Mouse (Mus musculus) CD4-positive helper T cell, adult 2 months (primary cell): Measurements from ENCODE around the gene Isoc2a.
"Not testable (repeated sequence)": the region's sequence is repeated elsewhere in the genome, so short reads cannot be mapped to it uniquely, and the experiment has no call there.

ENCODE experiments used
- DNase-seq: peaks from one replicate; pipeline ENCODE4 v3.0.0-alpha.2; 2012; ENCODE audit warnings: low read depth, missing footprints, low spot score

The Isoc2a gene

DNA sequence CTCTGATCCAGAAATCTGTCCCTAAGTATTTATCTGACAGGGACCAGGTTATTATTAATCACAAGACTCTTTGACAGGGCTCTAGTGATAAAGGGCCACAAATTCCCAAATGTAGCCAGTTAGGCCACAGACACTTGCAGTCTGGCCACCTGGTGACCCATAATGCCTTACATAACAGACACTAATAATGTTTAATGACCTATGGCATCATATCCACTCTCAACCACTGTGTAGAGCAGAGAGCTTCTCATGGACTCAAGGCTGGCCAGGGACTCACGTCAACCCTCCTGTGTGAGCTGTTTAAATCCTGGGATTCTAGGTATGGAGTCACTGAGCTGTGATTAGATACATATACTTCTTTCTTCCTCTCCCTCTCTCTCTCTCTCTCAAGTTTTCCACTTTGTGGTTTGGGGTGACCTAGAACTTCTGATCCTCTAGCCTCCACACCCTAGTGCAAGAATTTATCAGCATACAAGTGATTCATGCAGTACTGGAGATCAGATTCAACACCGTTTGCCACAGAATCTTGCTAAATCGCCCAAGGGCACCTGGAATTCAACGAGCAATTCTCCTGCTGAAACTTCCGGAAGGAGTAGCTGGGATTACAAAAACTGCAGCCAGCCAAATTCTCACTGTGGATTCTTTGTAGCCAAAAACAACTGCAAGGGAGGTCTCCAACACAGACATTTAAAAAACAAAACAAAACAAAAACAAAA, 12.7 kb upstream of the Isoc2a start:
- no peak for DNase-seq

DNA sequence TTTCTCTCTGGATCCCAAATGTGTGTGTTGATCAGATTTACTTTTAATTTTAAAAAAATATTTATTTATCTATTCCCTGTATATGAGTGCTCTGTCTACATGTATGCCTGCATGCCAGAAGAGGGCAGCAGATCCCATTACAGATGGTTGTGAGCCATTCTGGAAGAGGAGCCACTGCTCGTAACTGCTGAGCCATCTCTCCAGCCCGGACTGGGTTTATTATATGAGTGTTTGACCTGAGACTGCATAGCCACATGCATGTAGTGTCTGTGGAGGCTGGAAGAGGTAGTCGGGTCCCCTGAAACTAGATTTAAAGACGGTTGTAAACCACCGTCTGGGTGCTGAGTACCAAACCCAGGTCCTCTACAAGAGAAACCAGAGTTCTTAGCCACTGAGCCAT, 11.9 kb upstream of the Isoc2a start:
- DNase-seq, result peak; percentile 49

DNA sequence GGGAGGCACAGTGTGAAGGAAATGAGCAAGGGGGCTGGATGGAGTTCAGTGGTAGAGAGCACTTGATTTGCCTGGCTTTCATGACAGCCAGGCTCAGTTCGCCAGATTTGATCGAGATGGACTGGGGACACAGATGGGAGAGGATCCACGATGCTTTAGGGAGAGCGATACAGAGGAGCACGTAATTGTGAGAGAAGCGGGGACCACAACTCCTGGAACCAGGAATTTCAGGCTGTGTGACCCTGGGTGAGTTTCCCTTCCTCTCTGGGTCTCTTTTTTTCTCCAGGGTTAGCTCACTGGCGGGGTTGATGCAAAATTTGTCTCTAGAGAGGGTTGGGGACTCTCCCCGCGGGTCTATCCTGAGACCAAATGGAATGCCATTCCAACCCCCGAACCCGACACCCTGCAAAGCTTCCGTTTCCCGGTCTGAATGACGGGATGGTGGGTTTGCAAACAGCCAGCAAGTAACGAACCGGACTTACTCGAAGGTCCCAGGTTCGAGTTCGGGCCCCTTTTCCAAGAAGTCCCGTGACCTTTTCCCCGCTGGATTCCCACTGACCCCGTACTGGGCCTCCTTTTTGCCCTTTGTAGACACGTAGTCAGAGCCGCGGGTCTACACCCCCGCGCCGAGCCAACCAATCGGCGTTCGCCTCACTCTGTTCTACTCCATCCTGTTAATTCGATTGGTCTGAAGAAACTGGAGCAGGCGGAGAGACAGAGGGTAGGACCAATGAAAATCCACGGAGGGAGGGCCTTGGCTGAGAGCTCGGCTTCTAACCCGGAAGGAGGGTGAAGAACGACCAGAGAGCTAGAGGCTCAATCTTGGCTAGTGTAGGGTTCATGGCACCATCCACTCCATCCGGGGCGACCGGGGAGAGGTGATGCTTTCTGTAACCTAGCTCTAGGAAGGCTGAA, 11.1 kb upstream of the Isoc2a start:
- DNase-seq, result peak; percentile 98

DNA sequence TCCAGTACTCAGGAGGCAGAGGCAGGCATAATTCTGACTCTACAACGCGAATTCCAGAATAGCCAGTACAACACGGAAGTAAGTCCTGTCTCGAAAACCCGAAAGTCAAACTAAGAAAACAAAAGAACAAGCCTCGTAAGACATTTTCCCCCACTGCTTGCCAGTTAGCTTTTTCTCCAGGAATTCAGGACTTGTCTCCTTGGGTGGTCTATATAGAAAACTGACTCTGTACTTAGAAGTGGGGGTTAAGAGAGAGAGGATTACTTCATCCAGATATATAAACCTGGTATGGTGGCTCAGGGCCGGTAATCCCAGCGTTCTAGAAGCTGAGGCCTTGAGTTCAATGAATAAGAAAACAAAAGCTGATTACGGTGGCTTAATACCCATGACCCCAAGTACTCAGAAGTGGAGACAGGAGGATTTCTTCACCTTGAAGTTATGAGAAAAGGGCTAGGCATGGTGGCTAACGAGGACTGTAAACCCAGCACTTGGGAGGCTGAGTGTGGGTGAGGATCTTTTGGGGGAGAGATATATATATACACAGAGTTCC, 10.2 kb upstream of the Isoc2a start:
- no peak for DNase-seq

DNA sequence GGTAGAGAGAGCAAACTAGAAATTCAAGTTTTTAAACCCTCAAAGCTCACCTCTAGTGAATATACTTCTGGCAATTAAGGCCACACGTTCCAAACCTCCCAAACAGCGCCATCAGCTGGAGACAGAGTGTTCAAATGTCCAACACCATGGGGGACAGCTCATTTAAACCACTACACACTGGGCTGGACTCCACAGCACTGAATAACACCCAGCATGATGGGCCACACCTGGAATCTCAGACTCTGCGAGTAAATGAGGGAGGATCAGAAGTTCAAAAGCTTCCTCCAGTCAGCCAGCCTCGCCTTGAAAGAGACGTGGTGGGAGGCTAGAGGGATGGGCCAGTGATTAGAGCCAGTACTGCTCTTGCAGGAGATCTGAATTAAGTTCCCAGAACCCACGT, 6.8 kb upstream of the Isoc2a start, which contains the start of gene Isoc2b:
TSS of gene Isoc2b (minus strand) at position 126 of the 400 bp plus-strand sequence.
- no peak for DNase-seq

DNA sequence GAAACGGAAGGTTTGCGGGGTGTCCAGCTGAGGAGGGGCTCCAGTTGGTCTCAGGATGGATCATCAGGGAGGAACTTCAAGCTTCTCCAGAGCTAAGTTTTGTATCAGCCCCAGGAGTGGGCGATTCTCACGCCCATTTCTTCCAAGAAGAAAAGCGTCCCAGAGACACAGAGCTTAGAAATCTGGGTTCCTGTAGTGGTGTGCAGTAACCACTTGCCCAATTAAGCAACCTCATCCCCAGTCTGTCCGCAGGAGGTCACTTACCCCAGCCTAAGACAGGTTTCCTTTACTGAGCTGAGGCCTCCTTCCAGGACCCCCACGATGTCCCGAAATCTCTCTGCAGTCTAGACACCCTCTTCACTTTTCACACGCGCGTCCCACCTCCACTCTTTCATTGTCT, 273 bp downstream of the Isoc2a start:
- DNase-seq, result no peak

DNA sequence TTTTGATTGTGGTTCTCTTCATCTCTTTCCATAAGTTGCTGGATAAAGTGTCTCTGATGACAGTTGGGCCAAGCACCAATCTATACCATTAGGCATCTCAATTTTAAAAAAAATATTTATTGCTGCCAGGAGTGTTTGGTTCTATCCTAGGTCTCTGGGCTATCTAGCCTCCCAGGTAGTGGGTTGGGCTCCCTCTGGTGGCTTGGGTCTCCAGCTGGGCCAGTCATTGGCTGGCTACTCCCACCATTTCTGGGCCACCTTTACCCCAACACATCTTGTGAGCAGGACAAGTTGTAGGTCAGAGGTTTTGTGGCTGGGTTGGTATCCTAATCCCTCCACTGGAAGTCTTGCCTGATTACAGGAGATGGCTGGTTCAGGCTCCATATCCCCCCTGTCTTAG, 1.2 kb downstream of the Isoc2a start:
- DNase-seq, result peak; percentile 50

DNA sequence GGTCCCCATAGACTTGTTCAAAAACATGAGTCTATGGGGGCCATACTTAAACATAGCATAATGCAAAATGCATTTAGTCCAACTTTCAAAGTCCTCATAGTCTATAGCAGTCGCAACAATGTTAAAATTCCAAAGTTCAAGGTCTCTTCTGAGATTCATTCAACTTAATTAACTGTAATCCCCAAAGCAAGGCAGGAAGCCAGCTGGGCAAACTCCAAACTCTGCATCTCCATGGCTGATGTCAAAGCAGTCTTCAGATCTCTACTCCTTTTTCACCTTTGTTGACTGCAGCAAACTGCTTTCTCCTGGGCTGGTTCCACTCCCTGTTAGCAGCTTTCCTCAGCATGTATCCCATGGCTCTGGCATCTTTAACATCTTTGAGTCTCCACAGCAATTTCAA, 2.1 kb downstream of the Isoc2a start:
- DNase-seq, result not testable (repeated sequence)

DNA sequence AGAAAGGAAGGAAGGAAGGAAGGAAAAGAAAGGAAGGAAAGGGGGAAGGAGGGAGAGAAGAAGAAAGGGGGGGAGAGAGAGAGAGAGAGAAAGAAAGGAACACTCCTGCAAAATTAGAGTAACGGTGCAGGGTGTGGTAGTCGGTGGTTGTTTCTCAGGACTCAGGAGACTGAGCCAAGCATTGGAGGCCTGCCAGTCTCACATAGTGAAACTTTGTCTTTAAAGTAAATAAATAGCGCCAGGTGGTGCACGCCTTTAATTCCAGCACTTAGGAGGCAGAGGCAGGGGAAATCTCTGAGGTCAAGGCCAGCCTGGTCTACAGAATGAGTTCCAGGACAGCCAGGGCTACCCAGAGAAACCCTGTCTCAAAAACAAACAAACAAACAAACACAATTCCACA, 9.7 kb downstream of the Isoc2a start:
- DNase-seq, result no peak

DNA sequence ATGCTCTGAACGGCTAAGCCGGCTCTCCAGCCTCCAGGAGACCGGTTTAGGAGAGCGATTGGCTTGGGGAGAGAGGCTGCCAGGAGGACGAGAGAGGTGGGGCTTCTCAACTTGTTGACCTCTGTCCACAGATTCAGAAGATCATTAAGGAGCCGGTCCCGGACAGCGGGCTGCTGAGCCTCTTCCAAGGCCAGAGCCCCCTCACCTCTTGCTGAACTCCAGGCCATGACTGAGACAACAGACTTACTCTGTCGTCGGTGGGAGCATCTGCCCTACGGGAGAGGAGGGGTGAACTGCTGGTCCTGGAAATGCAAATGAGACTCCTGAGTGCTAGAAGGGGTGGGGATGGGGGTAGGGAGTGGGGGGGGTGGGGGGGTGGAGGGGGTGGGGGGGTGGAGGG, 18.2 kb downstream of the Isoc2a start:
- DNase-seq, result no peak

DNA sequence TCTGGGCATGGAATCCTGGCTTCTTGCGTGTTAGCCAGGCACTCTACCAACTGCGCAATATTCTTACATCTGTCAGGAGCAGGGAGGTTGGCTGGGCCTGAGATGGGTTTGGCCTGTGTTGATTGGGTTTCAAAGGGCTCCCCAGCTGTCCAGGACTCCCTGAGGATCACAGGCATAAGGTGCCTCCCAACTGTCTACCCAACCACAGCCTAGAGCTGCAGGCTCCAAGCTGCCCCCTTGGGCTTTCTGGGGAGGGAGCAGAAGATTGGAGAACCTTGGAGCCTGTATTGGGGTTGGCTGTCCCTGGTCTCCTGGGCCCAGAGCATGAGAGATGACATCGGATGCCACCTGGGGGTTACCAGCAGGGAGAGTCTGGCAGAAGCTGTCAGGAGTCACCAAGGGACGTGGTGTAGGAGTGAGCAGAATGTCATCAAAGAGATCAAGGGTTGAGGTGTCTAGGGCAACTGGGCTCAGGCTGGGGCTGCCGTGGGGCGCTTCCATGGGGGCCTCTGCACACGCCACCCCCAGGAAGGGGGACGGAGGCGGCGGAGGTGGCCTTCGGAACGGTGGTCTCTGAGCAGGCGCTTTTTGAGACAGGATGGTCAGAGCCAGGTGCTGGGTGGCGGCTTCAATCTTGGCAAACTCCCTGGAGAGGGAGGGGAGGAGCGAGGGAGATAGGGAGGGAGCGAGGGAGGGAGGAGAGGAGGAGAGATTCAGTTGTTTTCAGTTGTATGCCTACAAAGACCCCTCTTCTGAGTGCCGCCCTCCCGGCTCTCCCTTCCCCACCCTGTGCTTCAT, 22.1 kb downstream of the Isoc2a start:
- no peak for DNase-seq

DNA sequence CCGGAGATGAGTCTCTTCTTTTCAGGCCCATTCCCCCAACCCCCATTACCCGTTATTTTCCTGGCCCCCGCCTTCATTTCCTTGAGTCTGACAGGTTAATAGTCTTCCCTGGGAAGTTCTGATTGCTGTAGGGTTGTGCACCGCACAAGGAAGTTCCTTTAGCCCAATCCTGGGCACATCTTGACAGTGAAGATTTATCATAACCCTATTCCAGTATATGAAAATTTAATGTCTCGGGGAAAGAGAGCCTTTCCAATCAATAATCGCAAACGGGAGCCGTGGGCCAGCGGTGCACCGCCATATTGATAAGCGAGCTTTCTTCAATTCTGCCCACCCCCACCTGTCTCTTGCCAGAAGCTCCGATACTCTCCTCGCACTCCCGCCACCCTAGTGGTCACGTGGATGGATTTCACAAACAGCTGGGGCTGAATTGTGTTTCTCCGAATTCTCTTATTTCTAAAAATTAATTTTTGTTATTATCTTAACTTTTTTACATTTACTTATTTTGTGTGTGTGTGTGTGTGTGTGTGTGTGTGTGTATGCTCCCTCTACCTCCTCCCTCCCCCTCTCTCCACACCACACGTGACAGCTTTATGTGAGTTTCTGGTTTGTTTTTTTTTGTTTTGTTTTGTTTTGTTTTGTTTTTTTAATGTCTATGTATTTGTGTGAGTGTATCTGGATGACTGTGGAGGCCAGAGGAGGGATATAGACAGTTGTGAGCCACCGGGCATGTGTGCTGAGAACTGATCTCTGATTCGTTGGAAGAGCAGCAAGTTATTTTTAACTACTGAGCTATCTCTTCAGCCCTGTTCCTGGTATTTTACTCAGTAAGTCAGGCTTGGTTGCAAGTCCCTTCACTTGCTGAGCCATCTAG, 22.9 kb downstream of the Isoc2a start:
- DNase-seq, result no peak

DNA sequence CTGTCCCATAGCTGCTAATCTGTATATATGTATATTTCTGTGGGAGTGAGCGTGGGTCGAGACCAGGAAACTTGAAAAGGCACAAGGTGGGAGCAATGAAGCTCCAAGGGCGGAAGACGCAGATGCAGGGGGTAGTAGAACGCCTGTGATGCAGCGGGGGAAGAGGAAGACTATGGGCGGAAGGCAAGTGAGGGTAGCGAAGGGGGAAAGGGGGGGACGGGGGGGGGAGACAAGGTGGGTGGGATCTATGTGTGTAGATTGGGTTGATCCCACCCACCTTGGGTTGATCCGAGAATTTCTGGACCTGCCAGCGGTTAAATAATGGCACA, 23.5 kb downstream of the Isoc2a start:
- DNase-seq, result no peak

DNA sequence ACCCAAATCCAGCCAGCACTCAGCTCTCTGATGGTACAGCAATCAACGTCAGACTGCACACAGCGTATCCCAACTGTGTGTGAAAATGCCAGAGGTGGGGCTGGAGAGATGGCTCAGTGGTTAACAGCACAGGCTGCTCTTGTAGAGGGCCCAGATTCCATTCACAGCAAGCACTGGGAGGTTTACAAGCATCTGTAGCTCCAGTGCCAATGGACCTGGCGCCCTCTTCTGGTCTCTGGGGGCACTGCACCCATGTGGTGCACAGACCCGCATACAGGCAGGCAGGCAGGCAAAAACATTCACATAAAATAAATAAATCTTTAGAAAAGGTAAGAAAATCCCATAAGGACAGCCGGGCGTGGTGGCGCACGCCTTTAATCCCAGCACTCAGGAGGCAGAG, 24.2 kb downstream of the Isoc2a start:
- DNase-seq, result peak; percentile 37

DNA sequence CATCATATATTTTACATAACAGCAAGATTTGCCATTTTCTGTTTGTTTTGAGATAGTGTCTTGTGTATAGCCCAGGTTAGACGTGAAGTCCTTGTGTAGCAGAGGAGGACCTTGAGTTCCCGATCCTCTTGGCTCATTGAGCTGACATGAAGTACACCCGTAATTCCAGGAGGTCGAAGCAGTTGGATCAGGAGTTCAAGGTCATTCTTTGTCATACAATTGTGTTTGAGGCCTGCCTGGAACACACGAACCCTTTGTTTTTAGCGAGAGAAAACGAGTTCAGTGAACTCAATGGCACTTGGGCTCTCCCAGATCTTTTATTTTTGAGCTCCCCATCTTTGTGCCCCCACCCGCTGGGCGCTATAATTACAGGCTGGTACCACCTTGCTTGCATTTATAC, 25.5 kb downstream of the Isoc2a start:
- DNase-seq, result no peak

DNA sequence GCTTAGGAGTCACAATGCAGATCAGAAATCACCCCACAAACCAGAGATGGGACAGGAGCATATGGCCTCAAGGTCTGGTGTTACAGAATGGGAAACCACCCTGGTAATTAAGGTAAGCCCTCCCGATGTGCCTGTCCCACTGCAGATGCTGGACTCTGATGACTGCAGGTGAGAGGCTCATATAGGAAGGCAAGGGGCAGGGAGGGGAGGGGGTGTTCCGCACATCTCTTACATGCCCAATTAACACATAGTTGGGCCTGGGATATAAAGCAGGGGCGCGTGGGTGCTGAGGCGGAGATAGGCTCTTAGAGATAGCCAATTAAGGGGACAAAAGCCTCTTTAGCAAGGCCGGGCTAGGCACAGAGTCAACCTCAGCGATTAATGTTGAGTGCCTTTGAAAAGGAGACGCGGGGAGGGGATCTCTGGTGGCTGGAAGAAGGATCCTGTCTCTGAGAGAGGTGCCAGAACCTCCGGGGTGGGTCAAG, 29.6 kb downstream of the Isoc2a start, which contains the start of gene Gm36210:
TSS of gene Gm36210 (minus strand) at position 51 of the 485 bp plus-strand sequence.
- no peak for DNase-seq

DNA sequence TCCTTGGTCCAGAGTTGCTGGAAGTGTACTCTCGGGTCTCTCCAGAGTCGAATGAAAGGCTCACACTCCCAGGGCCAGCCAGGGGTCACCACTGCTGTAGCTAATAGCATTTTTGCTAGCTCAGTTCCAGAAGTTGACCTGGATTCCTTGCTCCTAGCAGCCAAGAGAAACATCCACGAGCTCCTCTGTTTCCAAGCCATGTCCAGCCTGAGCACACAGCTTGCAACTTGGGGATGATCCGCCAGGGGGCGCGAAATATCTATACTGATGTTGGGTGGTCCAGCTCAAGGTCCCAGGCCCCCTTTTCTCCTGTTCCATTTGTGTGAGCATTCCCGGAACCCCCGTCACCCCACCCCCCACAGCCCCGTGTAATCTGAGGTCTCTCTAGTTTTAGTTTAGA, 34.6 kb downstream of the Isoc2a start:
- no peak for DNase-seq

DNA sequence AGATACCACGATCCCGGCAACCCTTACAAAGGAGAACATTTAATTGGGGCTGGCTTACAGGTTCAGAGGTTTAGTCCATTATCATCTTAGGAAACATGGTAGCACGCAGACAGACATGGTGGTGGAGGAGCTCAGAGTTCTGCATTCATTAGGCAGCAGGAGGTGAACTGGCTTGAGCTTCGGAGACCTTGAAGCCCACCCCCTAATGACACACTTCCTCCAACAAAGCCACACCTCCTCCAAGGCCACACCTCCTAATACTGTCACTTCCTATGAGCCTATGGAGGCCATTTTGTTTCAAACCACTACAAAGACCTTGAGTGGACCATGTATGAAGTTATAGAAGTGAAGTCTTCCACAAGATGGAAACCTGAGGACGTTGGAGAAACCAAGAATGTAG, 35.3 kb downstream of the Isoc2a start:
- no peak for DNase-seq

DNA sequence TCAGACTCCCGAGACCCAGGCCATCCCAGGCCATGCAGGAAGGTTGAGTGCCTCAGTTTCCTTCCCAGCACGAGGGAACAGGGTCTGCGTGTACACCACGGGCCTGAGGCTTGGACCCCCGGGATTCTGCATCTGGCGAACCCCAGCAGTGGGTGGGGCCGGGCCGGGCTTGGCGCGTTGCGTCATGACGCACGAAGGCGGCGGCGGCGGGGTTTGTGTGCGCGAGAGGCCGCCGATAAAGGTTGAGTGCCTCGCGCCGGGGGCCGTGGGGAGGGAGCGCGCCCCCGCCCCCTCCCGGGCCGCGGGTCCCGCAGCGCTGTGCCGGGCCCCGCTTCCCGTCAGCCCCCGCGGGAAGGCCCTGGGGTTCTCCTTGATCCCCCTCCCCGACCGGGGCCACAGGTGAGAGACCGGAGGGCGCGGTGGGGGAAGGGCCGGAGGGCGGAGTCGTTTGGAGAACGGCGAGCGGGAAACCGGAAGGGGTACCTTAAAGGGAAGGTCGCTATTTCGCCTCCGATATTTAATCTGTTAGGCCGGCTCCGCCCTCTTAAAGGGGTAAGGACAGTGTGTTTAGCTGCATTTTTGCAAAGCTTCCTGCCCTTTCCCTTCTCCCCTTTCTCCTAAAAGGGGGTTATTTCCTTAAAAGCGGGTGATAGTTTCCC, 38.2 kb downstream of the Isoc2a start, which contains the start of gene Zfp628:
TSS of gene Zfp628 (plus strand) at position 211 of the 659 bp plus-strand sequence.
- DNase-seq, result peak; percentile 93
